Mouse (Mus musculus) midbrain, embryonic 11.5 days (tissue): ENCODE measurements around the gene Sh3gl3. TPM values are rescaled to one million over a fixed set of nuclear protein-coding genes. Genes with fewer than 3 reads are reported as not detected.
"Not testable (repeated sequence)": the region's sequence is repeated elsewhere in the genome, so short reads cannot be mapped to it uniquely, and the experiment has no call there.

Source experiments
- ATAC-seq: fragments of 200-750 bp; cut with Nextera tagmentation; 2 replicates; pipeline ENCODE4 v1.8.0; 2017; ENCODE audit warnings: moderate TSS enrichment, moderate library complexity; ENCODE audit not compliant: low FRiP score
- DNase-seq: peaks from one replicate; pipeline ENCODE4 v3.0.0; 2015; ENCODE audit warnings: low spot score; ENCODE audit errors: missing footprints
- H3K27ac ChIP-seq: fragments of 300-500 bp; sonication (generic); 2 replicates; pipeline ENCODE4 v1.5.1; 2014; ENCODE audit warnings: low read depth, low read length
- H3K27me3 ChIP-seq: fragments of 300-500 bp; sonication (generic); 2 replicates; pipeline ENCODE4 v1.6.1; 2014; ENCODE audit warnings: mild to moderate bottlenecking, low read length, moderate library complexity, mixed read lengths; ENCODE audit not compliant: control insufficient read depth, insufficient read depth
- H3K36me3 ChIP-seq: fragments of 300-500 bp; sonication (generic); 2 replicates; pipeline ENCODE4 v1.6.1; 2014; ENCODE audit warnings: mild to moderate bottlenecking, low read length, moderate library complexity, mixed read lengths; ENCODE audit not compliant: control insufficient read depth, insufficient read depth
- H3K4me1 ChIP-seq: fragments of 300-500 bp; sonication (generic); 2 replicates; pipeline ENCODE4 v1.6.1; 2014; ENCODE audit warnings: low read length; ENCODE audit not compliant: control insufficient read depth, insufficient read depth
- H3K4me2 ChIP-seq: fragments of 300-500 bp; sonication (generic); 2 replicates; pipeline ENCODE4 v1.6.1; 2014; ENCODE audit warnings: mild to moderate bottlenecking, moderate library complexity
- H3K4me3 ChIP-seq: fragments of 300-500 bp; sonication (generic); 2 replicates; pipeline ENCODE4 v1.5.1; 2014; ENCODE audit warnings: low read depth, low read length
- H3K9ac ChIP-seq: fragments of 300-500 bp; sonication (generic); 2 replicates; pipeline ENCODE4 v1.6.1; 2014; ENCODE audit warnings: low read length
- H3K9me3 ChIP-seq: fragments of 300-500 bp; sonication (generic); 2 replicates; pipeline ENCODE4 v1.6.1; 2016; ENCODE audit warnings: low read length; ENCODE audit not compliant: control insufficient read depth
- WGBS: fragments of 180-500 bp; shearing (Covaris S2); extraction: QIAGEN DNeasy Blood & Tissue Kit; methylation state at CpG from one replicate; pipeline ENCODE4 v1.1.7; 2014; 5-methylcytosine and 5-hydroxymethylcytosine counted together
- polyA plus RNA-seq: library from polyadenylated mRNA; unstranded; fragments of >200 nt; fragmentation: Nextera tagmentation; extraction: Ambion mirVana; gene quantifications from 2 replicates; pipeline ENCODE4 v1.2.1, GENCODE M21; 2014

Sh3gl3 gene
- polyA plus RNA-seq, 1 experiment from 2014 or later: 16.4 TPM

DNA sequence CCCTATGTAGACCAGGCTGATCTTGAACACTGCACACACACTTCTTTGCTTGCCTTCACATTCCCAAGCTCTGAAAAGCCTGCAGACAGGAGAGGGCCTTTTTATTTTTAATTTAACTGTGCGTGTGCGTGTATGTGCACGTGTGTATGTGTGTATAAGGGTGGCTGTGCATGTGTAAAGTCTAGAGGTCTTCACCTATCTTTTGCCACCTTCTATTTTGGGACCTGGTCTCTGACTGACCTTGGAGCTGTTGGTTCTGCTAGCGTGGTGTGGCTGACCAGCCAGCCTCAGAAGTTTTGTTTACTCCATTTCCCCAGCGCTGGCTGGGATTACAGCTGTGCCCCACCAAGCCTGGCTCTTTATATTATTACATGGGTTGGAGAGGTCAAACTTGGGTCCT lies 98.1 kb downstream of the Sh3gl3 start:
- WGBS: 83% methylated on average over 5 of the region's 5 CpGs
- Histone ChIP-seq H3K4me3 (no peak overlapping the region), H3K27ac (no peak overlapping the region), H3K9me3 (no peaks in the 10 kb centered on the region), H3K27me3 (no peaks in the 10 kb centered on the region), H3K4me2 (no peak overlapping the region), H3K36me3 (no peaks in the 10 kb centered on the region), H3K4me1 (no peaks in the 10 kb centered on the region), H3K9ac (no peak overlapping the region)
- DNase-seq (no peak), ATAC-seq (no peak)

DNA sequence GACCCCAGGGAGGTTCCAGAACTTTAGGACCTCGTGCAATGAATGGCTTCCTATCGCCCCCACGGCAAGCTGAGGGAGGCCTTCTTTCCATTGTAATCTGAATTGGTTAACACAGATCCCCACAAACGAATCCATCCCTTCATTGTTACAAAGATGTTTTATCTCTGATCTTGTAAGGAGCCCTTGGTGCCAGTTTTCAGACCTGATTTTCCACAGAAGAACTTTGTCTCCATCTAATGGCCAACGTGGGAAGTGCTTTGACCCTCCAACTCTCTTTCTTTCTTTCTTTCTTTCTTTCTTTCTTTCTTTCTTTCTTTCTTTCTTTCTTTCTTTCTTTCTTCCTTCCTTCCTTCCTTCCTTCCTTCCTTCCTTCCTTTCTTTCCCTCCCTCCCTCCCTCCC lies 99.2 kb downstream of the Sh3gl3 start:
- not testable (repeated sequence) for H3K4me1 ChIP-seq, H3K4me2 ChIP-seq, H3K4me3 ChIP-seq, H3K36me3 ChIP-seq, H3K27me3 ChIP-seq, ATAC-seq, H3K9ac ChIP-seq, H3K27ac ChIP-seq, H3K9me3 ChIP-seq
- DNase-seq: peak; percentile 90
- 24% methylated on average over 5 of the region's 5 CpGs for WGBS

DNA sequence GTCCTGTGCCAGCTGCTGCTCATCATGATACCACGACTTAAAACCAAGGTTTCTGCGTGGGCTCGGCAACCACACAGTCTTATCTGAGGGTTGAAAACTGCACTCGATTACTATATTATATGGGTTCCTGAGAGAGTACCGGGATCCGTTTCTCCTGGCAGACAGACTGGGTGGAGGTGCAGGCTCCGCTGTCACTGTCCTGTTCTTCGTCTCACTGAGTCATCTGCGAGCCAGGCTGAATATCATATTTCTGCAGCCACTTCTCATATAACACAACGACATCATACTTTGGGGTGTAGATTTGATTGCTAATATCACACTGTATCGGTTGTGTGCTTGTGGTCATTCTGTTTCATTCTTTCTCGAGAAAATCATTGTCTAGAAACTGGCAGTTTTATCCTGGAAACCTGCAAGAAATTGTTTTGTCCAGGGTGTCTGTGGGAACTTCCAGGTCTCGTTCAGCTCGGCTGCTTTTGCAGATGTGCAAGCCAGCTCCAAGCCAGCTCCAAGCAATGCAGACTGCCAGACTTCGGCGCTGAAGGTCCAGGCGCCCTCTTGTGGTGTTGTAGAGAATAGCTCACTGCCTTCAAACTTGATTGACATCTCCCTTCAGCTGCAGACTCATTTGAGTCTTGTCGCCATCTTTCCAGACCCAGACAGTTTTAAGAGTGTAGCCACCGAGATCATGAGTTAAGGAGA lies 100.5 kb downstream of the Sh3gl3 start:
- Histone ChIP-seq H3K4me3 (no peak overlapping the region), H3K4me2 (no peak overlapping the region), H3K36me3 (no peaks in the 10 kb centered on the region), H3K9me3 (no peaks in the 10 kb centered on the region), H3K4me1 (no peaks in the 10 kb centered on the region), H3K27ac (no peak overlapping the region), H3K9ac (no peak overlapping the region), H3K27me3 (no peaks in the 10 kb centered on the region)
- ATAC-seq (0 out of 2 replicates have a peak, but pooled peaks have one; percentile 22), DNase-seq (peak; percentile 91)
- WGBS: 60% methylated on average over 19 of the region's 19 CpGs

DNA sequence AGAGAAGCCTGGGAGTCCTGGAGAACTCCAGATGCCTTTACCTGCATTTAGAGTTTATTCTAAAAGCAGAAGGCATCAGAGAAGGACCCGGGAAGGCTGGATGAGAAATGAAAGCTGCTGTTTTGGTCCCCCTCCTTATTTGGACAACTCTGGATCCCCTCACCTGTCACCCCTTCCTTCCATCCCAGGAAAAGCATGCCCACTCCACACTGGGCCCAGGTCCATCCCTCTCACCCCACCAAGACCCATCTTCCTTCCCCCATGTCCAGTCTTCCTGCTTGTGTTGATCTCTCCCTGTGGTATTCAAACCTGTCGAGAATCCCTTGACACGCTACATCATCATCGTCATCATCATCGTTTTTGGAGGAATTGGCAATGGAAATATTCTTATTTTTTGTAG lies 101.3 kb downstream of the Sh3gl3 start:
- Histone ChIP-seq H3K27me3 (no peaks in the 10 kb centered on the region), H3K4me2 (no peak overlapping the region), H3K9me3 (no peaks in the 10 kb centered on the region), H3K4me3 (no peak overlapping the region), H3K27ac (no peak overlapping the region), H3K9ac (no peak overlapping the region), H3K4me1 (no peaks in the 10 kb centered on the region), H3K36me3 (no peaks in the 10 kb centered on the region)
- DNase-seq (no peak), ATAC-seq (no peak)
- 91% methylated on average over 5 of the region's 5 CpGs for WGBS

DNA sequence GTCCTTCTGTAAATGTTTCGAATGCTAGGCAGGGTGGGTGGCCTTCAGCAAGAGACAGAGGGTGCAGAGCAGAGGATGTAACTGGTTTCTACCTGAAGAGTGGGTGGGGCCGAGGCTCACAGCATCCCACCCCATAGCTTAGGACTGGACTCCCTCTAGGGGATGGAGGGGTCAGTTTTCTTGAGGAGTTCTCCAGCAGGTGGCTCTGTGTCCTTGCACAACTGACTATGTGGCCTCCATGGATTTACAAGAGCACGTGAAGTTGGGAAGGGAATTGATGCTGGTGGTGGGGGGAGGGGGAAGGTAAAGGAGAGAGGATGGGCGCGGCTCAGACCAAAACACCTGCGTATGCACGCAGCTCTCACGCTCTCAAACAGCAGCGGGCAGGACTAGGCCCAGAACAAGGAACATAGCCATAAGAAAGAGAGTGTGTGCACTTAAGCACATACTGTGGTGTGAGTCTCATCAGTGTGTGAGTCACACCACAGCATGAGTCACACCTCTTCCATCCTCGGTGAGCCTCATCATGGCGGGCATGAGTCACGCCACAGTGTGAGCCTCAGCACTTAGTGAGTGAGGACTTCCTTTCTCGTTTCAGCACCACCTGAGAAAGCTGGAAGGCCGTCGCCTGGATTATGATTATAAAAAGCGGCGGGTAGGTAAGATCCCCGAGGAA lies 102.0 kb downstream of the Sh3gl3 start:
- Histone ChIP-seq H3K9me3 (no peaks in the 10 kb centered on the region), H3K4me3 (no peak overlapping the region), H3K4me1 (no peaks in the 10 kb centered on the region), H3K36me3 (no peaks in the 10 kb centered on the region), H3K27me3 (no peaks in the 10 kb centered on the region), H3K27ac (no peak overlapping the region), H3K4me2 (no peak overlapping the region), H3K9ac (no peak overlapping the region)
- WGBS: 76% methylated on average over 18 of the region's 18 CpGs
- ATAC-seq (no peak), DNase-seq (no peak)

DNA sequence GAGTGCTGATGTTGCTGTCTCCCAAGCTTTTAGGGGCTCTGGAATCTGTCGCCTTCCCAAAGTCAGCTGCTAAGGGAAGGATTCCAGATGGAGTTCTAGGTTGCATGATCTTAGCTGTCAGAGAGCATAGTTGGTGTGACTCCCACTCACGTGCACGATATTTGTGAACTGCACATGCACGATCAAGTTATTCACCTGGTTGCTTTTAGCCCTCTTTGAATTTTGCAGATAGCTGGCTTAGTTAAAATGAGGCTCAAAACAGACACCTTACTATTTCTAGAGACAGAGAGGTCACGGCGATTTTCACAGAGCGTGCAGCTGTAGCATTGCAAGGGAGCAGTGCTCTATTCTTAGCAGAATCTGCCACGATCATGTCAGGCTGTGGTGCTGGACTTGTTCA lies 108.4 kb downstream of the Sh3gl3 start:
- DNase-seq: no peak
- 86% methylated on average over 8 of the region's 8 CpGs for WGBS
- Histone ChIP-seq H3K4me1 (no peaks in the 10 kb centered on the region), H3K27ac (no peak overlapping the region), H3K9ac (no peak overlapping the region), H3K36me3 (no peaks in the 10 kb centered on the region), H3K9me3 (no peaks in the 10 kb centered on the region), H3K4me3 (no peak overlapping the region), H3K27me3 (no peaks in the 10 kb centered on the region), H3K4me2 (no peak overlapping the region)
- no peak for ATAC-seq

DNA sequence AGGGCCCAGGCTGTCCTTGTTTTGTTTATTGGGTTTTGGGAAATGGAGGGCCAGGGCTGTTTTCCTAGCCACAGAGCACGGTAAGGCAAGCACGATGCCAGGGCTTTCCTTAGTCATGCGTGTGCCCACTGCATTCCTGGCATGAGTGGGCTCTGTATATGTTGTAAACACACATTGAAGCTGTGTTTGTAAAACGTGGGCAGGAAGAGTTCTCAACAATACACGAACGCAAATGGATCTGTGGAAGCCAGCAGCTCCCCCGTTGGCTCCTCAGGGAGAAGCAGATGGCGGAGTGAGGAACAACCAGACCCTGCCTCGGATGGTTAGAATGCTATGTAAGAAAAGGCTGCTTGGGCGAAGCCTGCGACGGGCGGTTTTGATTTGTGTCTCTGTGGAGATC lies 108.8 kb downstream of the Sh3gl3 start:
- Histone ChIP-seq H3K9ac (no peak overlapping the region), H3K27me3 (no peaks in the 10 kb centered on the region), H3K9me3 (no peaks in the 10 kb centered on the region; the same call in 1 of the 2 replicates), H3K27ac (no peak overlapping the region), H3K4me3 (no peak overlapping the region), H3K4me1 (no peaks in the 10 kb centered on the region), H3K36me3 (no peaks in the 10 kb centered on the region), H3K4me2 (no peak overlapping the region)
- no peak for ATAC-seq
- no peak for DNase-seq
- WGBS: 85% methylated on average over 13 of the region's 13 CpGs

- ATAC-seq (no peak), DNase-seq (no peak)
- WGBS: 89% methylated on average over 2 of the region's 2 CpGs
- no peaks in the 10 kb centered on the region for H3K4me1 ChIP-seq
- H3K9me3 ChIP-seq: no peaks in the 10 kb centered on the region; the same call in 1 of the 2 replicates
- H3K27ac ChIP-seq: no peak overlapping the region
- no peaks in the 10 kb centered on the region for H3K27me3 ChIP-seq
- no peak overlapping the region for H3K9ac ChIP-seq
- H3K36me3 ChIP-seq: no peaks in the 10 kb centered on the region
- H3K4me3 ChIP-seq: no peak overlapping the region
- no peak overlapping the region for H3K4me2 ChIP-seq
These were observed 113.6 kb downstream of the Sh3gl3 start for GRCm38 (mm10) chr7:82287242-82287641.

- no peak for ATAC-seq
- H3K27ac ChIP-seq: no peak overlapping the region
- DNase-seq: peak; percentile 21
- no peaks in the 10 kb centered on the region for H3K27me3 ChIP-seq
- no peak overlapping the region for H3K4me2 ChIP-seq
- no peaks in the 10 kb centered on the region for H3K36me3 ChIP-seq
- H3K4me1 ChIP-seq: no peaks in the 10 kb centered on the region
- no peak overlapping the region for H3K9ac ChIP-seq
- H3K4me3 ChIP-seq: no peak overlapping the region
- H3K9me3 ChIP-seq: no peaks in the 10 kb centered on the region
- 86% methylated on average over 7 of the region's 7 CpGs for WGBS
These were observed 119.8 kb downstream of the Sh3gl3 start for GRCm38 (mm10) chr7:82293441-82293840.
